Mouse (Mus musculus) testis, postnatal 14 days (tissue): ENCODE measurements around the gene Fam71e1.

Source experiments
- DNase-seq: peaks from one replicate; pipeline ENCODE4 v3.0.0; 2021; ENCODE audit warnings: low spot score

Gene Fam71e1

DNA sequence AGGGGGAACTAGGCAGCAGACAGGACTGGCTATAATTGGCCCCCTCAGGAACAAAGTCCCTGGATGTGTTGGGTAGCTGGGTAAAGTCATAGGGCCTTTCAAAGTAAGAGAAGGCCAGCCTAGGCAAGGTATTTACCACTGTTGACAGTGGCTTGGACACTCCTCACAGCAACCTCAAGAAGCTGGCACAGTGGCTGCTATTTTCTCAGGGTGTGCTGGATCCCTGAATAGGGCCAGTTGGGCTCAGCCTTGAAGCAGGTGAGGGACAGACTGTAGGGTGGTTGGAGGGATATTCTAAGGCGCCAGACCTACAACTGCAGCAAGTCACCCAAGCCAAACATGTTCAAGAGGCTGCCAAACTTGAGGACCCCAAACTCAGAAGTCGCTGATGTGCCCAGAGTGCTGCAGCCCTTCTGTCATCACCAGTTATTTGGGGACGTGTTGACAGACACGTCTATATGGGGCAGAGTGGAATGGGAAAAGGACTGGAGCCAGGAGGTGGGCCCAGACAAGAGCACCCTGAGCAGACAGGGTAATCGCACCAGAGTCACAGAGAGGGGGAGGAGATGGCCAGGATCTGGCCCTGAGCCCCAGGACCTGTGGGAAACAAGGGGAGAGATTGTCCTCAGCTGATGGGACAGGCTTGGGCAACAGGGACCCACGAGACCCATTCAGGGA lies 24.4 kb upstream of the Fam71e1 start:
- no peak for DNase-seq

GRCm38 (mm10) chr7:44472558-44472885 lies 23.9 kb upstream of the Fam71e1 start:
- DNase-seq: no peak

DNA sequence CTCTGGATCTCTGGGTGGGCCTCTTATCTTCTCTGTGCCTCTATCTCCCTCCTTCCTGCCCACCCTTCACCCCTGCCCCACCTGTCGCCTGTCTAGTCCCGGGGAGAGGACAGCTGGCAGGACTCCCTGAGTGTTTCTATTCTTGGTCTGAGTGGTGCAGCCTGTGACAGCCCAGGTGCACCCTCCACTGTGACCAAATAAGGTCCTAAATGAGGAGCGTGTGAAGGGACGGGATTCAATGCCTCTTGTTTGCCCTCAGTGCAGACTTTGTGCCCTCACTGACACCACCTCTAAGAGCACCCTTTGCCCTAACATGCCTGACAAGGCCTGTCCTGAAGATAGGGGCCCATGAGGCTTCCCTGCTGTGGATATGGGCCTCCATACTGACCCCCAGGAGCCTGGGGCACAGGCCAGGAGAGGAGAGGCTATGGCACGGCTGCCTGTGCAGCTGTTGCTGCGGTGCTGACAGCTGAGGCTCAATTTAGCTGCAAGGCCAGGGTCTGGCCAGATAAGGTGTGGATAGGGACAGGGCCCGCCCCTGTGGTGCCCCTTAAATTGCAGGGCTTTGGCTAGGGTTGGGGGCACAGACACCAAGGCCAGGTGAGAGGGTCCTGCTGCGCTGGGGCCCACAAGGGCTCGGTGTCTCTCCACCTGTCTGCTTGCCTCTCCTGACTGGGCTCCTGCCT lies 23.3 kb upstream of the Fam71e1 start:
- no peak for DNase-seq

GRCm38 (mm10) chr7:44474419-44474818 lies 22.0 kb upstream of the Fam71e1 start:
- DNase-seq: no peak

DNA sequence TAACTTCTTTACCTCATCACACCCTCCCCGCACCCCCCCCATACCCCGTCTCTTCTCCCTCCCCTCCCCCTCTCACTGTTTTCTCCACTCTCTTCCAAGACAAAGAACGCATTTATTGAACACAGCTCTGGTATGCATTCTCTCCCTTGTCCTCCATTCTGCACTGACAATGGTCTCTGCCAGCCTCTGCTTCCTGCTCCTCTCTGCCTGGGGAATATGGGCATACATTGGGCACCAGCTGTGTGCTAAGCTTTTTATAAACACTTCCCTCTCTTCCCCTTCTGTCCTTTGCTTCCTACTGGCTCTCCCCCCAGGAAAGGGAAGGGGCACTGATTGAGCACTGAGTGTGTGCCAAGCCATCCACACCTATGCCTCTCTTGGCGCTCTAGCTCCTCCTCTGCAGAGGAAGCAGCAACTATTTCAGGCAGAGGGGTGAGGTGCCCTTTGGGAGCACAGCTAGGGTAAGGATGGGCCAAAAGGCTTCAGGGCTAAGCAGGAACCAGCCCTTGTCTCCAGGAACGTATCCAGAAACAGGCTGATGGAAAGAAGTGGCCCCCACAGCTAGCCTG lies 21.3 kb upstream of the Fam71e1 start:
- DNase-seq: no peak

GRCm38 (mm10) chr7:44482836-44483435 lies 13.4 kb upstream of the Fam71e1 start:
- no peak for DNase-seq

- no peak for DNase-seq
Measured at GRCm38 (mm10) chr7:44484109-44484508, 12.3 kb upstream of the Fam71e1 start.

- no peak for DNase-seq
Measured at GRCm38 (mm10) chr7:44484841-44485571, 11.4 kb upstream of the Fam71e1 start.

- DNase-seq: no peak
Measured at GRCm38 (mm10) chr7:44485572-44486195, 10.7 kb upstream of the Fam71e1 start.

GRCm38 (mm10) chr7:44486927-44487575 lies 9.3 kb upstream of the Fam71e1 start:
- no peak for DNase-seq

DNA sequence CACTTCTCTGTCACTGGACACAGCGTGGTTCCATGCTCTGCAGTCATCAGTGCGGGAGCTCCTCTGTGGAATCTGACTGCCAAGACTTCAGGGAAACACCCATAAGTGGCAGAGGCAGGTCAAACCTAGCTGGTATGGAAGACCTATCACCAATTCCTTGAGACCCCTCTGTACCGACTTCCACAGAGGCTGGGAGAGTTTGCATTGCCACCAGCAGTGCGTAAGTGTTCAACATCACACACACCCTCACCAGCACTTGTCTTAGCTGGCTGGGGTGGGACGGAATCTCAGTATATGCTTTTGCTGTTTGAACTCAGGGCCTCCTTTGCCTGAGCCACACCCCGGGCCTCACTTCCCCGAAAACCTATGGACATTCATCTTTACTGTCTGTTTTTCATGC lies 8.4 kb upstream of the Fam71e1 start:
- no peak for DNase-seq

- DNase-seq: no peak
Measured at GRCm38 (mm10) chr7:44488545-44488944, 7.8 kb upstream of the Fam71e1 start.

DNA sequence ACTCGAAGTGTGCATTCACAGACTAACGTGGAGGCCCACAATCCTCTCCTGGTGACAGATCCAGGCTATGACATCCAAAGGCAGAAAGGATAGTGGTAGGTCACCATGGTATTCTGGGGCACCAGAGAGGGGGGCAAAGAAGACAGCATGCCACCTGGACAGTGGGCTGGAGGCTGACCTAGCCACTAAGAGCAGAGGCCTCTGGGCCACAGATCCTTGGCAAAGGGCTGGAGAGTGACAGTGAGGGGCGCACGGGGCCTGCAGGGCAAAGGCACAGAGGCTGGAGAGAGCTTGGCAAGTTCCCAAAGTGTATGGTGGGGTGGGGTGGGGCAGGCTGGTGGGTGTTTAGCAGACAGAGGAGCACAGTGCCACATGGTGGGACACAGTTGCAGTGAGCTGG lies 6.1 kb upstream of the Fam71e1 start:
- DNase-seq: no peak

- no peak for DNase-seq
Measured at GRCm38 (mm10) chr7:44491391-44491790, 5.0 kb upstream of the Fam71e1 start.

DNA sequence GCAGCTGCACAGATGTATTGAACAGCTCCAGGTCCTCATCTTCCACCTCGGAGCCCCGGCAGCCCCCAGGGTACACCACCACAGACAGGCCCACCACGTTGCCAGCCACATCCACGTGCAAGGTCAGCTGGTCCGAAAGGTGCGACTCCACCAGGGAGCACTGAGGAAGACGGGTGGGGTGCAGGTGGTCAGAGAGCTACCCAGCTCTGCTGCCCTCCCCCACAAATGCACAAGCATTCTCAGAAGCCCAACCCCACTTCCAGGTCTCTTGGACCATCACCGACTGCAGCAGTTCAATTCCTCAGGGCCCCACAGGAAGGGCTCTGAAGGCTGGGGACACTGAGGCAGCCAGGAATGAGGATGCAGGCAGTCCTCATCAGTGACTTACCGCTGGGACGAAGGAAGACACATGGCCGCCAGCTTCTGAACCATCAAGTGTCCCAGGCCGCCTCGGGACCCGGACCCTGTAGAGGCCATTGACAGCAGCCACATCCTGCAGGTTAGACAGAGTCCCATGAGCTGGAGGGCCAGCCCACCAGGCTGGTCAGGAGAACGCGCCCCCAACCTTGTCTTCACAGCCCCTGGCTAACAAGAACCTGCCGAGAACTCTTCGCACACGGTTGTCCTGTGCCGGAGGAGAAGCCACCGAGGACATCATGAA lies 4.1 kb upstream of the Fam71e1 start:
- no peak for DNase-seq

DNA sequence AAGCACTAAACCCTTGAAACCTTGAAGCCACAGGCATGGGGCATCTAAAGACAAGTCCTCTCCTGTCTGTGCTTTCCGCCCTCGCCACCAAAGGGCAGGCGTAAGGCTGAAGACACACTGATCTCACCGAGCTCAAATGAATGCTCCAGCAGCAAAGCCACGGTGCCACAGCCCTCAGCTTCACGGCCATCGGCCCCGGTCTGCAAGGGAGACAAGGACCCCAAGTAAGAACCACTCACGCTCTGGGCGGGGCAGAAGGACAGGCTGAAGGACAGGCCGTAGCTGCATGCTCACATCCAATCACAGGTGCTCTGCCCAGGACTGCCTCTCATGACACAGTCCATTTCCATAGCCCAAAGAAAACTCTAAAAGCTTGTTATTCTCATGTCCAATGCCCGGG lies 1.7 kb upstream of the Fam71e1 start:
- DNase-seq: no peak

GRCm38 (mm10) chr7:44495086-44495485 lies 1.3 kb upstream of the Fam71e1 start:
- no peak for DNase-seq

DNA sequence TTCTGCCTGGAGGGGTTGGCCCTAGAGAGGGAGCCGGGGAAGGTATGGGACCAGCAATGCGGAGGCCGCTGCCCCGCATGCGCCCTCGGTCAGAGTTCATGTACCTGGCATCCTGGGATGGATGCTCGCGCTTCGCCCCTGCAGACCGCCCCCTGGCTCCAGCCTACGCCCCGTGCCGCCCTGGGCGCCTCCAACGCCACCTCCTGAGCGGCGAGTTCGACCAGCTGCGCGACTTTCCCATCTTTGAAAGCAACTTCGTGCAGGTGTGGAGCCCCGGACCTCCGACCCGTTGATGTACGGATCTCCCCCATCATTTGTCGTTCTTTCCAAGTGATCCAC lies 359 bp downstream of the Fam71e1 start:
- DNase-seq: no peak

GRCm38 (mm10) chr7:44497361-44498055 lies 1.1 kb downstream of the Fam71e1 start:
- DNase-seq: peak; percentile 19

DNA sequence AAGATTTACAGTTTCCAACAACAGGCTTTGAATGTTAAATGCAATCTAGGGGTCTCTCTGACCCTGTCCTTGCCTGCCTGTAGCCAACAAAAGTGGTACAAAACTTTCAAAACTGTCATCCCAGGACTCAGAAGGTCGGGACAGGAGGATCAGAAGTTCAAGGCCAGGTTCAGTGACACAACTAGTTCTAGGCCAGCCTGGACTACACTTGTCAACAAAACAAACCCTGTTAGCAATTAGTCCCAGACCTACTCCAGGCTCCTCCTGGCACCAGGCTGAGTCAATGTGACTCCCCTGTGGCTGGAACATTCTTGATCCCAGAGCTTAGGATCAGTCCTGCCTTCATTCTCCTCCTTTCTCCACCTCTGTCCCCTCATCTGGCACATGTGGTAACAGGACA lies 2.5 kb downstream of the Fam71e1 start:
- no peak for DNase-seq

DNA sequence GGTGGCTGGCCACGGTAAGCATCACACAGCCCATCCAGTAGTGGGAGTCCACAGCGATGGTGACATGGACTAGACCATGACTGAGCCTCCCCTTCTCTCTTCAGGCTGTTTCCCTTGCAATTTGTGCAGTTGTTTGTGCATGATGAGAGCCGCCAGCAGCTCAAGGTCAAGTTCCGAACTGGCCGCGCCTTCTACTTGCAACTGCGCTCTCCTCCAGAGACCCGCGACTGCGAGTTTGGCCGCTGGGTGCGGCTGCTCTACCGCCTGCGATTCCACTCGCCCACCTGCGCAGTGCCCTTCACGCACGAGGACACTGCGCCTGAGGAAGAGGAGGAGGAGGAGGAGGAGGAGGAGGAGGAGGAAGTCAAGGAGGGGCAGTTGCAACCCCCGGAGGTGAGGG lies 3.7 kb downstream of the Fam71e1 start:
- DNase-seq: peak; percentile 13
